Mouse (Mus musculus): ENCODE results near the gene Fam19a3. TPM values are rescaled to one million over a fixed set of nuclear protein-coding genes. Genes with fewer than 3 reads are reported as not detected.

Fam19a3 gene
- total RNA-seq, 1 experiment from 2014 or later, result not detected

DNA sequence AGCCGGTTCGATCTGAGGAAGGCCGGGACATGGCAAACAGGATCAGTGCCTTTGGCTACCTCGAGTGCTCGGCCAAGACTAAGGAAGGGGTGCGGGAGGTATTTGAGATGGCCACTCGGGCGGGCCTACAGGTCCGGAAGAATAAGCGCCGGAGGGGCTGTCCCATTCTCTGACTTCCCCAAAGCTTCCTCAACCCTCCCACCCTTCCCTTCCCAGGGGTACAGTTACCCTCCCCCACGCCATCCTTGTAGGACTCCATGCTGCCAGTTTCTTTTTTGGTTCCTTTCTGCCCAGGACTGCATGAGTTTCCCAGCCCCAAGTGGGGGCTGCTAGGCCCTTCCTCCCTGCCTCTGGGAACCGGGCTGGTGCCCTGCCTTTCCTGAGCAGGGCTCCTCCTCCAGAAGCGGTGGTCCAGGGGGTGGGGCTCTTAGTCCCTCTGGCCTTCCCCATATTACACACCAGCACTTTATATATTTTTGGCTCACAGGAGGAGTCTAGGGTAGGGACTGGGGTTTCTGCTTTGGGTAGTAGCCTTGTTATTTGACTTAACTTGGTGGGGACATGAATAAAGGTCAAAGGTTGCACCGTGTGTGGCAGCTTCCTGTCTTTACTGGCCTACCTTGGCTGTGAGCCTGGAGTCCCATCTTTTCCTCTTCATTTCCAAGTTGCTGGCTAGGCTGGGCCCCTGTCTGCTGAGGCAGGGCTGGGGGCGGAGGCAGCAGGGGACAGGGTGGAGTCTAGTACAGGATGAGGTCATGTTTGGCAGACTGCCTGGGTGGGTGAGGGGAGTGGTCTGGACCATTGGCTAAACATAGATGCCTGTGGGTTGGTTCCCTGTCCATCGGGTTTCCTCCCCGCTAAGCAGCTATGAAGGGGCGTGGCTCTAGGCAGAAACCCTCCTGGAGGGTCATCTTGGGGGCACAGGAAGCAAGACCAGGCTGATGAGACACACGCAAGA lies 12.5 kb upstream of the Fam19a3 start:
- no peak for ATAC-seq (ENCODE audit: extremely low read depth, insufficient number of reproducible peaks, low FRiP score, poor library complexity, severe bottlenecking)

DNA sequence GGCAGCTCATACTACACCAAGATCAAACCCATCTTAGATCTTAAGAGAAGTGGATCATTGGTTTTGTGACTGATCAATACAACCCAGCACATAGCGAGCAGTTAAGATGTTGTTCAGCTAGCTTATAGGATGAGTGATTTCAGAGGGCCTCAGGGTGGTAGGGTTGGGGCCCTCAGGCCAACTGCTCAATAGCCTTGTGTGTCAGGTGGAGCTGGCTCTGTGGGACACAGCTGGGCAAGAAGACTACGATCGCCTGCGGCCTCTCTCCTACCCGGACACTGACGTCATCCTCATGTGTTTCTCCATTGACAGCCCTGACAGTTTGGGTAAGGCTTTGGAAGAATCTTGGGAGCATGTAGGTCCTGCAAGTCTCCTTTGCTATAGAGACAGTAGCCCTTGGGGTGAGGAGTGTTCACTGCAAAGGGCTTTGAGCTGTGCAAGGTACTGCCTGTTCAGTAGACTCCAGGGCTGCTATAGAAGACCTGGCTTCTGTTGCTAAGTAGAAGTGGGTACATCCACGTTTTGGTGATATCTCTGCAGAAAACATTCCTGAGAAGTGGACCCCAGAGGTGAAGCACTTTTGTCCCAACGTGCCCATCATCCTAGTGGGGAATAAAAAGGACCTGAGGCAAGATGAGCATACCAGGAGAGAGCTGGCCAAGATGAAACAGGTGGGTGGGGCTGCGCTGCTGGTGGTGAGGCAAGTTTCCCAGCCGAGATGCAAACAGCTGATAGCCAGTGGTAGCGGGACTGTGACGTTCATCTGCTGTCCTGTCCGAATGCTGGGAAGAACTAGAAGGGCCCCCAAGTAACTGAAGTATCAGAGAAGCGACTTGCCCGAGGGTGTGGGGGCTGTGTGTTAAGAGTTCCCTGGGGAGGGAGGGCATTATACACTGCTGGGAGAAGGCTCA lies 11.0 kb upstream of the Fam19a3 start:
- no peak for ATAC-seq (ENCODE audit: extremely low read depth, insufficient number of reproducible peaks, low FRiP score, poor library complexity, severe bottlenecking)

DNA sequence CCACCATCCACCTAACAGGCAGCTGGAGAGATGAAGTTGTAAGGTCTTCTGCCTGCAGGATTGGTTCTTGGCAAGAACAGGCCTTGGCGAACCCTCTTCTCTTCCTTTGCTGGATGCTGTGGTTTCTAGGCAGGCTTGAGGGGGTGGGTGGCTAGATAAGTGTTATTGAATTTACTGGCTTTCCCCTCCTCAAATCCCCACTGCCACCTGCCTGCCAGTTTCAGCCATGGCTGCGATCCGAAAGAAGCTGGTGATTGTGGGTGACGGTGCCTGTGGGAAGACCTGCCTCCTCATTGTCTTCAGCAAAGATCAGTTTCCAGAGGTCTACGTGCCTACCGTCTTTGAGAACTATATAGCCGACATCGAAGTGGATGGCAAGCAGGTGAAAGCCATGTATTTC lies 10.0 kb upstream of the Fam19a3 start:
- ATAC-seq (ENCODE audit: extremely low read depth, insufficient number of reproducible peaks, low FRiP score, poor library complexity, severe bottlenecking), result no peak

DNA sequence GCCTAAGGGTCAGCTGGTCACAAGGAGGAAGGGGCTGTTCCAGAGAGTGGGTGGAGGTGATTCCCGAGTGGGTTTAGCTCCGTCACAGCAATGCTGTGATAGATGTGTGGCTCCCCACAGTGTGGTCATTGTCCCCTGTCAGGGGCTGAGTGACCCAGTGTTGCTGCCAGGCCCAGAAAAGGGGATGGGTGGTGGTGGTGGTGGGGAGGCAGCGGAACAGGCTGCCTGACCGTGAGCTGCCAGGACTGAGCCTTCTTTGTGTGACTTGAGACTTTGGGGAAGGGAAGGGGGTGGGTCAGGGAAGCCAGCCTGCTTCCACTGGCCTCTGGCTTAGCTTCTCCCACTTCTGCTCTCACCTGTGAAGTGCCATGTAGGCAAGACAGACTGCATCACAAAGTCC lies 9.4 kb upstream of the Fam19a3 start:
- ATAC-seq (ENCODE audit: extremely low read depth, insufficient number of reproducible peaks, low FRiP score, poor library complexity, severe bottlenecking), result no peak

GRCm38 (mm10) chr3:104790401-104790937 lies 8.8 kb upstream of the Fam19a3 start:
- no peak for ATAC-seq (ENCODE audit: extremely low read depth, insufficient number of reproducible peaks, low FRiP score, poor library complexity, severe bottlenecking)

- ATAC-seq (ENCODE audit: extremely low read depth, insufficient number of reproducible peaks, low FRiP score, poor library complexity, severe bottlenecking), result no peak
Measured at GRCm38 (mm10) chr3:104789822-104790221, 8.2 kb upstream of the Fam19a3 start.

DNA sequence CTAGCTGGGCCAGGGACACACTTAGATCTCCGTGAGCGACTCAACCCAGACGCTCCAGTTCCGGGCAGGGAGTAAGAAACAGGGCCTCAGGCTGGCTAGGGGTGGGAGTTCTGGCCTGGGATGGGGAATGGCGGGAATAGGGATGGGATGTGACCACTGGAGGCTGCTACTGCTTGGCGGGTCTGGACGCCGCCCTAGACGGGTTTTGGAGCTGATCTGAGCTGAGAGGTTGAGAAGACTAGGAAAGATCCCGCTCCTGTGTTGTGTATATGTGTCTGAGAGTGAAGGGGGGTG lies 7.6 kb upstream of the Fam19a3 start:
- ATAC-seq (ENCODE audit: extremely low read depth, insufficient number of reproducible peaks, low FRiP score, poor library complexity, severe bottlenecking), result no peak

- ATAC-seq (ENCODE audit: extremely low read depth, insufficient number of reproducible peaks, low FRiP score, poor library complexity, severe bottlenecking), result peak; percentile 47
Measured at GRCm38 (mm10) chr3:104788561-104789311, 7.1 kb upstream of the Fam19a3 start.

DNA sequence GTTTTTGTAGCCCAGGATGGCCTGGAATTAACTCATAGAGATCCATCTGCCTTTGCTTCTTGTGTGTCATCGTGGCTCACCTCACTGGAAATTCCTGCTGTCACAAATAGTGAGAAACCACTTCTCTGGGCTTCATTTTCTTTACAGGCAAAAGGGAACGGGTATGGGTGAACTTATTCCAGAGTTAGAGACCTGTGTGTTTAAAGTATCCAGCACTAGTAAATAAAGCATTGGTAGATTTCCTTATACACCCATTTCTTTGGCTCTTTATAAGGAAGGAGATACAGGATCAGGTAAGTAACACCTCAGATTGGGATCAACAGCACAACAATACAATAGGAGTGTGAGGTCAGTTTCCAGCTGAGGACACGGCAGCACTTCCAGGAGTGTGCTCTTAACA lies 6.4 kb upstream of the Fam19a3 start, which contains the start of gene Rhoc:
Gene Rhoc, plus strand, starts transcription at position 301 of the 400 bp plus-strand sequence.
- no peak for ATAC-seq (ENCODE audit: extremely low read depth, insufficient number of reproducible peaks, low FRiP score, poor library complexity, severe bottlenecking)

DNA sequence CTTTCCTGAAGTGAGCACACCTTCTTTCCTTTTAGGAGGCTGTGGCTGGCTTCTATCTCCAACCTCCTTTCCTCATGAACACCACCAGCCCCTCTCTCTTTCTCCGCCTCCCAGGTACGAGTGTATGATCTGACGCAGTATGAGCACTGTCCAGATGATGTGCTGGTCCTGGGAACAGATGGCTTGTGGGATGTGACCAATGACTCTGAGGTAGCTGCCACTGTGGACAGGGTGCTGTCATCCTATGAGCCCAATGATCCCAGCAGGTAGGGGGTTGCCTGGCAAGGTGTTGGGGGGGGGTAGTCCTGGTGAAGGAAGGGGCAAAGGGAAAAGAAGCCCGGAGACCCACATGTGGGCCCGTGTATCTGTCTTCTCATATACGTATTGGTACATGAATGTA lies 3.6 kb upstream of the Fam19a3 start:
- no peak for ATAC-seq (ENCODE audit: extremely low read depth, insufficient number of reproducible peaks, low FRiP score, poor library complexity, severe bottlenecking)

DNA sequence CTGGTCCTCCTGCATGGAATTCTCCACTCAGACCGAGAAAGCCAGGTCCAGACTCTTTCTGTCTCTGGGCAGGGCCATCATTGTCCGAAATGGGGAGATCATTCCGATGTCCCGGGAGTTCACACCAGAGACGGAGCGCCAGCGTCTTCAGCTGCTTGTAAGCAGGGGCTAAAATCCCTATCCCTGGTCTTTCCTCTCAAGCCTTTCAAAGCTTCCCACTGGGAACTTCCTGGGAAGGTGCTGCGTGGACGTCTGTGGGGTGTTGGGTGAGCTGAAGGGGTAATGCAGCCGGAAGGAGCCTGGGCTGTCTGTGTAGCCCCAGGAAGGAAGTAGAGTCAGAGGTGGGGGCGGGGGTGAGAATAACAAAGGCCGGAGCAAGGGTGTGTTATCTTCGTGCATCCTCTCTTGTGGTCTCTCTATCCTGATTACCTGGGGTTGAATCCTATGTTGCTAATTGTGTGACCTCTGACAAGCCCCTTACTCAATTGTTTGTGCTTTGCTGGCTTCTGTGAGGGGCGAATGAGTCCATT lies 2.4 kb upstream of the Fam19a3 start:
- ATAC-seq (ENCODE audit: extremely low read depth, insufficient number of reproducible peaks, low FRiP score, poor library complexity, severe bottlenecking), result no peak

GRCm38 (mm10) chr3:104782061-104782681 lies 531 bp upstream of the Fam19a3 start:
- no peak for ATAC-seq (ENCODE audit: extremely low read depth, insufficient number of reproducible peaks, low FRiP score, poor library complexity, severe bottlenecking)

- ATAC-seq (ENCODE audit: extremely low read depth, insufficient number of reproducible peaks, low FRiP score, poor library complexity, severe bottlenecking), result no peak
Measured at GRCm38 (mm10) chr3:104780561-104781420, 849 bp downstream of the Fam19a3 start, which contains the start of gene Ppm1j. Gene Ppm1j, plus strand, starts transcription at chr3:104781056.

- 0 out of 2 replicates have a peak, but pooled peaks have one; percentile 30 for ATAC-seq (ENCODE audit: extremely low read depth, insufficient number of reproducible peaks, low FRiP score, poor library complexity, severe bottlenecking)
Measured at GRCm38 (mm10) chr3:104779949-104780348, 1.7 kb downstream of the Fam19a3 start.

DNA sequence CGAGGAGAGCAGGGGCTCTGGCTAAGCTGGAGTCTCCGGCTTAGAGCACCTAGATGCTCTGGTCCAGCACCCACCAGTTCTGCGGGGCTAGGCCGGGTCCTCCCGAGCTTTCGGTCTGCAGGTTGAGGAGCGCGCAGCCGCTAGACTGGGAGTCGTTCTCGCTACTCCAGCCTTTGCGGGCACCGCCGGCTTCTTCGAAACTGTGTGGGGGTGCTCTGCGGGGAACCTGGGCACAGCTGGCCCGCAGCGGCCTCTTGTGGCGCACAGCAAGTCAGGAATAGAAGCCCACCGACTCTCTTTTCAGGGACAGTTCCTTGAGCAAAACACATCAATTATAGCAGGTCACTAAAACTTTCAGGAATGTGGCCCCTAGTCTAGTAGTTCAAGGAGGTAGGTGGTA lies 4.3 kb downstream of the Fam19a3 start:
- no peak for ATAC-seq (ENCODE audit: extremely low read depth, insufficient number of reproducible peaks, low FRiP score, poor library complexity, severe bottlenecking)

DNA sequence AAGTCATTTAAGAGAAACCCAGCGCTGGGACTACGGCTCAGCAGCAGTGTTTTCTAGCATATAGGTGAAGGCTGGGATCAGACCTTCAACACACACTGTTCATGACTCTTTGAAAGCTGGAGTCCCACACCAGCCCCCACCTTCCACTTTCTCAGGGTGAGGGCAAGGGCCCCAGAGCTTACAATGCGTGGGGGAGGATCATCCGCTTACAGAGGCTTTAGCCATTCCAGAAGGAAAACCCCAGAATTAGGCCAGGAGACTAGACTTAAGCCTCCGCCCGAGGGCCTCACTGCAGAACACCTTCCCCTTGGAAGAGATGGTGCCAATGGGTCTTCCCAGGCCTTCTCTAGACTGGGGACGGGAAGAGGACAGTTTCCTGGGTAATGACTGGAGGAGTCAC lies 8.3 kb downstream of the Fam19a3 start:
- ATAC-seq (ENCODE audit: extremely low read depth, insufficient number of reproducible peaks, low FRiP score, poor library complexity, severe bottlenecking), result no peak

GRCm38 (mm10) chr3:104771460-104771859 lies 10.2 kb downstream of the Fam19a3 start:
- no peak for ATAC-seq (ENCODE audit: extremely low read depth, insufficient number of reproducible peaks, low FRiP score, poor library complexity, severe bottlenecking)

Measured in neutrophil, adult 5-6 weeks (primary cell).